Mouse (Mus musculus) kidney, adult 2 months (tissue): ENCODE data around the gene Zfyve21. TPM values are rescaled to one million over a fixed set of nuclear protein-coding genes. Genes with fewer than 3 reads are reported as not detected.

ENCODE experiments used
- DNase-seq: peaks from one replicate; pipeline ENCODE4 v3.0.0; 2021
- H3K27ac ChIP-seq: fragments of 200-500 bp; 2 replicates; pipeline ENCODE4 v1.5.1; 2012; ENCODE audit warnings: low read depth, low read length, control low read depth, inconsistent platforms; ENCODE audit not compliant: insufficient read depth
- H3K27me3 ChIP-seq: fragments of 200-500 bp; replicated peaks from 2 replicates; pipeline ENCODE4 v1.6.1; 2012; ENCODE audit warnings: mild to moderate bottlenecking, moderate library complexity, low read length, inconsistent platforms; ENCODE audit not compliant: control insufficient read depth, insufficient read depth
- H3K36me3 ChIP-seq: fragments of 200-500 bp; 2 replicates; pipeline ENCODE4 v1.6.1; 2012; ENCODE audit warnings: mild to moderate bottlenecking, moderate library complexity, low read length, inconsistent platforms; ENCODE audit not compliant: control insufficient read depth, insufficient read depth
- H3K4me1 ChIP-seq: fragments of 200-500 bp; 2 replicates; pipeline ENCODE4 v1.6.1; 2011; ENCODE audit warnings: low read length; ENCODE audit not compliant: control insufficient read depth, insufficient read depth
- H3K4me3 ChIP-seq: fragments of 200-500 bp; 2 replicates; pipeline ENCODE4 v1.5.1; 2011; ENCODE audit warnings: mild to moderate bottlenecking, low read depth, low read length, control low read depth; ENCODE audit not compliant: insufficient read depth
- CTCF ChIP-seq: fragments of 200-500 bp; conservative IDR thresholded peaks from 2 replicates; pipeline ENCODE4 v1.5.1; 2011; ENCODE audit warnings: low read depth, mild to moderate bottlenecking, control low read depth, low read length, moderate library complexity, mixed read lengths; ENCODE audit not compliant: insufficient read depth, insufficient read length
- POLR2A ChIP-seq: fragments of 200-500 bp; IDR thresholded peaks from one replicate; pipeline ENCODE4 v1.6.1; 2011; ENCODE audit warnings: low read depth, low read length, control low read depth
- WGBS: fragments of 180-500 bp; shearing (Covaris S2); methylation state at CpG from one replicate; pipeline ENCODE4 v1.1.7; 2018; 5-methylcytosine and 5-hydroxymethylcytosine counted together
- polyA plus RNA-seq: library from polyadenylated mRNA; depleted of rRNA; stranded (reverse); fragments of >200 nt; gene quantifications from 2 replicates; pipeline ENCODE4 v1.2.3, GENCODE M21; 2012

The Zfyve21 gene
- polyA plus RNA-seq, 1 experiment = 105 TPM

GRCm38 (mm10) chr12:111800459-111801183, 13.3 kb upstream of the Zfyve21 start:
- no peak overlapping the region for H3K4me3 ChIP-seq
- TF ChIP-seq POLR2A (no peak), CTCF (no peak)
- WGBS = 49% methylated on average over 10 of the region's 10 CpGs
- H3K27me3 ChIP-seq = no peaks in the 10 kb centered on the region
- no peaks in the 10 kb centered on the region for H3K36me3 ChIP-seq
- peaks cover 23% of the 10 kb centered on the region for H3K4me1 ChIP-seq
- DNase-seq = peak; percentile 70
- peak overlapping the region; percentile 34; the same call in 1 of the 2 replicates for H3K27ac ChIP-seq

- 81% methylated on average over 5 of the region's 5 CpGs for WGBS
These were observed 10.4 kb upstream of the Zfyve21 start for GRCm38 (mm10) chr12:111803538-111803937.

GRCm38 (mm10) chr12:111808775-111809174, 5.2 kb upstream of the Zfyve21 start:
- DNase-seq = no peak
- TF ChIP-seq CTCF = no peak
- no peak for TF ChIP-seq POLR2A
- Histone ChIP-seq H3K27me3 (no peaks in the 10 kb centered on the region), H3K27ac (no peak overlapping the region), H3K4me1 (peaks cover 5% of the 10 kb centered on the region; the same call in 1 of the 2 replicates), H3K36me3 (no peaks in the 10 kb centered on the region), H3K4me3 (no peak overlapping the region)
- 89% methylated on average over 6 of the region's 6 CpGs for WGBS

More at GRCm38 (mm10) chr12:111803538-111803937, 10.4 kb upstream of the Zfyve21 start:
- no peaks in the 10 kb centered on the region for H3K27me3 ChIP-seq
- TF ChIP-seq POLR2A (no peak), CTCF (no peak)
- H3K4me3 ChIP-seq = no peak overlapping the region
- no peak overlapping the region for H3K27ac ChIP-seq
- H3K4me1 ChIP-seq = peaks cover 13% of the 10 kb centered on the region
- DNase-seq = no peak
- no peaks in the 10 kb centered on the region for H3K36me3 ChIP-seq

GRCm38 (mm10) chr12:111809762-111810161, 4.2 kb upstream of the Zfyve21 start:
- Histone ChIP-seq H3K36me3 (no peaks in the 10 kb centered on the region), H3K4me1 (peaks cover 5% of the 10 kb centered on the region; the same call in 1 of the 2 replicates), H3K4me3 (no peak overlapping the region), H3K27me3 (no peaks in the 10 kb centered on the region), H3K27ac (no peak overlapping the region)
- 2% methylated on average over 9 of the region's 9 CpGs for WGBS
- TF ChIP-seq CTCF (peak; percentile 38; the same call in 1 of the 2 replicates), POLR2A (no peak)
- peak; percentile 90 for DNase-seq

- WGBS = 84% methylated on average over 13 of the region's 13 CpGs
- DNase-seq = no peak
- no peak overlapping the region for H3K4me3 ChIP-seq
- H3K4me1 ChIP-seq = peaks cover 9% of the 10 kb centered on the region; the same call in 1 of the 2 replicates
- H3K36me3 ChIP-seq = no peaks in the 10 kb centered on the region
- H3K27ac ChIP-seq = no peak overlapping the region
- TF ChIP-seq POLR2A (no peak), CTCF (no peak)
- H3K27me3 ChIP-seq = no peaks in the 10 kb centered on the region
These were observed 1.9 kb upstream of the Zfyve21 start for GRCm38 (mm10) chr12:111812075-111812474.

- H3K27ac ChIP-seq = no peak overlapping the region
- no peak for DNase-seq
- no peaks in the 10 kb centered on the region for H3K27me3 ChIP-seq
- 50% methylated on average over 12 of the region's 12 CpGs for WGBS
- no peak overlapping the region for H3K4me3 ChIP-seq
- H3K4me1 ChIP-seq = peaks cover 9% of the 10 kb centered on the region; the same call in 1 of the 2 replicates
- TF ChIP-seq CTCF = no peak
- TF ChIP-seq POLR2A = no peak
- no peaks in the 10 kb centered on the region for H3K36me3 ChIP-seq
These were observed 1.4 kb upstream of the Zfyve21 start for GRCm38 (mm10) chr12:111812611-111813010.

GRCm38 (mm10) chr12:111813111-111813765, 732 bp upstream of the Zfyve21 start:
- DNase-seq = peak; percentile 31

More at GRCm38 (mm10) chr12:111813111-111813765, 732 bp upstream of the Zfyve21 start:
- TF ChIP-seq POLR2A (no peak), CTCF (no peak)
- 8% methylated on average over 27 of the region's 27 CpGs for WGBS
- H3K4me3 ChIP-seq = peak overlapping the region; percentile 61
- no peaks in the 10 kb centered on the region for H3K27me3 ChIP-seq
- no peaks in the 10 kb centered on the region for H3K36me3 ChIP-seq
- H3K4me1 ChIP-seq = peaks cover 9% of the 10 kb centered on the region; the same call in 1 of the 2 replicates
- no peak overlapping the region for H3K27ac ChIP-seq
